Mouse (Mus musculus): ENCODE measurements around the gene Il4i1. TPM values are rescaled to one million over a fixed set of nuclear protein-coding genes. Genes with fewer than 3 reads are reported as not detected.

The Il4i1 gene
- polyA plus RNA-seq, 1 experiment from 2014 or later = 1.7 TPM

GRCm38 (mm10) chr7:44792781-44793180 is 23.4 kb upstream of the Il4i1 start:
- Histone ChIP-seq H3K4me1 (replicated peaks; ENCODE audit: control insufficient read depth, insufficient read depth, low read length) (no peaks in the 10 kb centered on the region), H3K27ac (ENCODE audit: low read depth, low read length) (no peak overlapping the region), H3K9me3 (ENCODE audit: control insufficient read depth, low read length) (no peaks in the 10 kb centered on the region), H3K4me2 (replicated peaks; ENCODE audit: low read depth, low read length) (no peak overlapping the region), H3K9ac (ENCODE audit: low read depth, low read length) (no peak overlapping the region), H3K36me3 (ENCODE audit: control insufficient read depth, insufficient read depth, low read length) (no peaks in the 10 kb centered on the region), H3K4me3 (ENCODE audit: low read depth, low read length) (no peak overlapping the region), H3K27me3 (ENCODE audit: control insufficient read depth, insufficient read depth, low read length) (no peaks in the 10 kb centered on the region)
- no peak for ATAC-seq (ENCODE audit: low FRiP score)
- no peak for DNase-seq (ENCODE audit: low spot score)
- whole genome bisulfite sequencing = 83% methylated on average over 6 of the region's 6 CpGs

- ATAC-seq (ENCODE audit: low FRiP score) (no peak), DNase-seq (ENCODE audit: low spot score) (no peak)
- WGBS = 88% methylated on average over 2 of the region's 2 CpGs
- no peak overlapping the region for H3K4me3 ChIP-seq (ENCODE audit: low read depth, low read length)
- no peaks in the 10 kb centered on the region for H3K9me3 ChIP-seq (ENCODE audit: control insufficient read depth, low read length)
- no peak overlapping the region for H3K4me2 ChIP-seq (replicated peaks; ENCODE audit: low read depth, low read length)
- no peaks in the 10 kb centered on the region for H3K4me1 ChIP-seq (replicated peaks; ENCODE audit: control insufficient read depth, insufficient read depth, low read length)
- H3K9ac ChIP-seq (ENCODE audit: low read depth, low read length) = no peak overlapping the region
- no peaks in the 10 kb centered on the region for H3K36me3 ChIP-seq (ENCODE audit: control insufficient read depth, insufficient read depth, low read length)
- no peak overlapping the region for H3K27ac ChIP-seq (ENCODE audit: low read depth, low read length)
- no peaks in the 10 kb centered on the region for H3K27me3 ChIP-seq (ENCODE audit: control insufficient read depth, insufficient read depth, low read length)
Observed at GRCm38 (mm10) chr7:44808927-44809326, 7.3 kb upstream of the Il4i1 start.

- WGBS = 82% methylated on average over 3 of the region's 3 CpGs
- ATAC-seq (ENCODE audit: low FRiP score) = no peak
- no peak for DNase-seq (ENCODE audit: low spot score)
- Histone ChIP-seq H3K9ac (ENCODE audit: low read depth, low read length) (no peak overlapping the region), H3K4me2 (replicated peaks; ENCODE audit: low read depth, low read length) (no peak overlapping the region), H3K27ac (ENCODE audit: low read depth, low read length) (no peak overlapping the region), H3K9me3 (ENCODE audit: control insufficient read depth, low read length) (no peaks in the 10 kb centered on the region), H3K4me1 (replicated peaks; ENCODE audit: control insufficient read depth, insufficient read depth, low read length) (no peaks in the 10 kb centered on the region), H3K4me3 (ENCODE audit: low read depth, low read length) (no peak overlapping the region), H3K36me3 (ENCODE audit: control insufficient read depth, insufficient read depth, low read length) (no peaks in the 10 kb centered on the region), H3K27me3 (ENCODE audit: control insufficient read depth, insufficient read depth, low read length) (no peaks in the 10 kb centered on the region)
Observed at GRCm38 (mm10) chr7:44809466-44809865, 6.7 kb upstream of the Il4i1 start.

GRCm38 (mm10) chr7:44810365-44810764 is 5.8 kb upstream of the Il4i1 start:
- ATAC-seq (ENCODE audit: low FRiP score) = no peak
- no peak for DNase-seq (ENCODE audit: low spot score)
- 81% methylated on average over 4 of the region's 4 CpGs for WGBS

GRCm38 (mm10) chr7:44810819-44811557 is 5.2 kb upstream of the Il4i1 start:
- Histone ChIP-seq H3K4me1 (replicated peaks; ENCODE audit: control insufficient read depth, insufficient read depth, low read length) (peaks cover 4% of the 10 kb centered on the region; the same call in 1 of the 2 replicates), H3K4me3 (ENCODE audit: low read depth, low read length) (no peak overlapping the region), H3K27ac (ENCODE audit: low read depth, low read length) (no peak overlapping the region), H3K9ac (ENCODE audit: low read depth, low read length) (no peak overlapping the region), H3K36me3 (ENCODE audit: control insufficient read depth, insufficient read depth, low read length) (no peaks in the 10 kb centered on the region), H3K27me3 (ENCODE audit: control insufficient read depth, insufficient read depth, low read length) (no peaks in the 10 kb centered on the region), H3K9me3 (ENCODE audit: control insufficient read depth, low read length) (no peaks in the 10 kb centered on the region), H3K4me2 (replicated peaks; ENCODE audit: low read depth, low read length) (no peak overlapping the region)
- WGBS = 91% methylated on average over 7 of the region's 7 CpGs
- no peak for ATAC-seq (ENCODE audit: low FRiP score)
- DNase-seq (ENCODE audit: low spot score) = no peak

More at GRCm38 (mm10) chr7:44810365-44810764, 5.8 kb upstream of the Il4i1 start:
- Histone ChIP-seq H3K27ac (ENCODE audit: low read depth, low read length) (no peak overlapping the region), H3K9ac (ENCODE audit: low read depth, low read length) (no peak overlapping the region), H3K4me2 (replicated peaks; ENCODE audit: low read depth, low read length) (no peak overlapping the region), H3K4me3 (ENCODE audit: low read depth, low read length) (no peak overlapping the region), H3K36me3 (ENCODE audit: control insufficient read depth, insufficient read depth, low read length) (no peaks in the 10 kb centered on the region), H3K4me1 (replicated peaks; ENCODE audit: control insufficient read depth, insufficient read depth, low read length) (peaks cover 4% of the 10 kb centered on the region; the same call in 1 of the 2 replicates), H3K9me3 (ENCODE audit: control insufficient read depth, low read length) (no peaks in the 10 kb centered on the region), H3K27me3 (ENCODE audit: control insufficient read depth, insufficient read depth, low read length) (no peaks in the 10 kb centered on the region)

- peaks cover 8% of the 10 kb centered on the region; the same call in 1 of the 2 replicates for H3K4me1 ChIP-seq (replicated peaks; ENCODE audit: control insufficient read depth, insufficient read depth, low read length)
- no peaks in the 10 kb centered on the region for H3K27me3 ChIP-seq (ENCODE audit: control insufficient read depth, insufficient read depth, low read length)
- no peaks in the 10 kb centered on the region for H3K36me3 ChIP-seq (ENCODE audit: control insufficient read depth, insufficient read depth, low read length)
- no peak overlapping the region for H3K4me2 ChIP-seq (replicated peaks; ENCODE audit: low read depth, low read length)
- WGBS = 95% methylated on average over 20 of the region's 20 CpGs
- H3K27ac ChIP-seq (ENCODE audit: low read depth, low read length) = no peak overlapping the region
- no peak overlapping the region for H3K4me3 ChIP-seq (ENCODE audit: low read depth, low read length)
- ATAC-seq (ENCODE audit: low FRiP score) (no peak), DNase-seq (ENCODE audit: low spot score) (no peak)
- no peak overlapping the region for H3K9ac ChIP-seq (ENCODE audit: low read depth, low read length)
- no peaks in the 10 kb centered on the region for H3K9me3 ChIP-seq (ENCODE audit: control insufficient read depth, low read length)
Observed at GRCm38 (mm10) chr7:44812651-44813325, 3.4 kb upstream of the Il4i1 start.

- H3K4me2 ChIP-seq (replicated peaks; ENCODE audit: low read depth, low read length) = no peak overlapping the region
- H3K27ac ChIP-seq (ENCODE audit: low read depth, low read length) = no peak overlapping the region
- no peak overlapping the region for H3K4me3 ChIP-seq (ENCODE audit: low read depth, low read length)
- no peaks in the 10 kb centered on the region for H3K36me3 ChIP-seq (ENCODE audit: control insufficient read depth, insufficient read depth, low read length)
- peaks cover 16% of the 10 kb centered on the region for H3K4me1 ChIP-seq (replicated peaks; ENCODE audit: control insufficient read depth, insufficient read depth, low read length)
- ATAC-seq (ENCODE audit: low FRiP score) (no peak), DNase-seq (ENCODE audit: low spot score) (no peak)
- 93% methylated on average over 3 of the region's 3 CpGs for WGBS
- H3K9ac ChIP-seq (ENCODE audit: low read depth, low read length) = no peak overlapping the region
- no peaks in the 10 kb centered on the region for H3K27me3 ChIP-seq (ENCODE audit: control insufficient read depth, insufficient read depth, low read length)
- H3K9me3 ChIP-seq (ENCODE audit: control insufficient read depth, low read length) = no peaks in the 10 kb centered on the region
Observed at GRCm38 (mm10) chr7:44813985-44814384, 2.2 kb upstream of the Il4i1 start.

- no peaks in the 10 kb centered on the region for H3K36me3 ChIP-seq (ENCODE audit: control insufficient read depth, insufficient read depth, low read length)
- no peak overlapping the region for H3K4me3 ChIP-seq (ENCODE audit: low read depth, low read length)
- H3K27me3 ChIP-seq (ENCODE audit: control insufficient read depth, insufficient read depth, low read length) = no peaks in the 10 kb centered on the region
- no peak overlapping the region for H3K9ac ChIP-seq (ENCODE audit: low read depth, low read length)
- H3K4me2 ChIP-seq (replicated peaks; ENCODE audit: low read depth, low read length) = no peak overlapping the region
- H3K4me1 ChIP-seq (replicated peaks; ENCODE audit: control insufficient read depth, insufficient read depth, low read length) = peaks cover 17% of the 10 kb centered on the region
- ATAC-seq (ENCODE audit: low FRiP score) = no peak
- no peak overlapping the region for H3K27ac ChIP-seq (ENCODE audit: low read depth, low read length)
- WGBS = 97% methylated on average over 3 of the region's 4 CpGs
- DNase-seq (ENCODE audit: low spot score) = no peak
- no peaks in the 10 kb centered on the region for H3K9me3 ChIP-seq (ENCODE audit: control insufficient read depth, low read length)
Observed at GRCm38 (mm10) chr7:44814423-44814822, 1.8 kb upstream of the Il4i1 start.
